Mouse (Mus musculus) heart, embryonic 14.5 days (tissue): ENCODE data around the gene Rab4b. TPM values are rescaled to one million over a fixed set of nuclear protein-coding genes. Genes with fewer than 3 reads are reported as not detected.

Source experiments
- ATAC-seq: fragments of 200-750 bp; cut with Nextera tagmentation; 2 replicates; pipeline ENCODE4 v1.8.0; 2017; ENCODE audit warnings: low read depth, moderate TSS enrichment; ENCODE audit not compliant: insufficient number of reproducible peaks, insufficient read depth, low FRiP score
- H3K27ac ChIP-seq, 2 experiments: fragments of 200-500 bp in 1 of 2; fragments of 300-500 bp in 1 of 2; sonication (generic) in 1 of 2; replicated peaks in 1 of 2; 2 replicates each; pipeline ENCODE4 v1.5.1; 2012 to 2014; ENCODE audit warnings: low read depth in 2 of 2, low read length in 2 of 2, control low read depth in 1 of 2, mild to moderate bottlenecking in 1 of 2, mixed read lengths in 1 of 2; ENCODE audit not compliant: control insufficient read depth in 1 of 2, insufficient read depth in 1 of 2
- H3K27me3 ChIP-seq: fragments of 300-500 bp; sonication (generic); 2 replicates; pipeline ENCODE4 v1.6.1; 2014; ENCODE audit warnings: mild to moderate bottlenecking, low read length, control low read depth; ENCODE audit not compliant: control insufficient read depth, insufficient read depth
- H3K36me3 ChIP-seq: fragments of 300-500 bp; sonication (generic); 2 replicates; pipeline ENCODE4 v1.6.1; 2014; ENCODE audit warnings: mild to moderate bottlenecking, control low read depth, low read length, mixed read lengths; ENCODE audit not compliant: control insufficient read depth, insufficient read depth
- H3K4me1 ChIP-seq, 2 experiments: fragments of 200-500 bp in 1 of 2; fragments of 300-500 bp in 1 of 2; sonication (generic) in 1 of 2; 2 replicates each; pipeline ENCODE4 v1.6.1; 2012 to 2014; ENCODE audit warnings: low read length in 2 of 2, control low read depth in 1 of 2, mixed read lengths in 1 of 2; ENCODE audit not compliant: control insufficient read depth in 2 of 2, insufficient read depth in 2 of 2
- H3K4me2 ChIP-seq: fragments of 300-500 bp; sonication (generic); 2 replicates; pipeline ENCODE4 v1.6.1; 2014; ENCODE audit warnings: mild to moderate bottlenecking, low read length
- H3K4me3 ChIP-seq, 2 experiments: fragments of 200-500 bp in 1 of 2; fragments of 300-500 bp in 1 of 2; sonication (generic) in 1 of 2; 2 replicates each; pipeline ENCODE4 v1.5.1; 2012 to 2014; ENCODE audit warnings: low read length in 2 of 2, mild to moderate bottlenecking in 2 of 2, control low read depth in 1 of 2, low read depth in 1 of 2, moderate library complexity in 1 of 2; ENCODE audit not compliant: control insufficient read depth in 1 of 2, insufficient read depth in 1 of 2
- H3K9ac ChIP-seq: fragments of 300-500 bp; sonication (generic); 2 replicates; pipeline ENCODE4 v1.6.1; 2014; ENCODE audit warnings: mild to moderate bottlenecking, low read length
- H3K9me3 ChIP-seq: fragments of 300-500 bp; sonication (generic); 2 replicates; pipeline ENCODE4 v1.6.1; 2016; ENCODE audit warnings: low read length, control low read depth; ENCODE audit not compliant: control insufficient read depth
- WGBS: fragments of 180-500 bp; shearing (Covaris S2); extraction: QIAGEN DNeasy Blood & Tissue Kit; methylation state at CpG from one replicate; pipeline ENCODE4 v1.1.7; 2014; 5-methylcytosine and 5-hydroxymethylcytosine counted together
- polyA plus RNA-seq: library from polyadenylated mRNA; unstranded; fragments of >200 nt; fragmentation: Nextera tagmentation; extraction: Ambion mirVana; gene quantifications from 2 replicates; pipeline ENCODE4 v1.2.1, GENCODE M21; 2014

Rab4b gene
- polyA plus RNA-seq, 1 experiment from 2014 or later = 43.4 TPM

DNA sequence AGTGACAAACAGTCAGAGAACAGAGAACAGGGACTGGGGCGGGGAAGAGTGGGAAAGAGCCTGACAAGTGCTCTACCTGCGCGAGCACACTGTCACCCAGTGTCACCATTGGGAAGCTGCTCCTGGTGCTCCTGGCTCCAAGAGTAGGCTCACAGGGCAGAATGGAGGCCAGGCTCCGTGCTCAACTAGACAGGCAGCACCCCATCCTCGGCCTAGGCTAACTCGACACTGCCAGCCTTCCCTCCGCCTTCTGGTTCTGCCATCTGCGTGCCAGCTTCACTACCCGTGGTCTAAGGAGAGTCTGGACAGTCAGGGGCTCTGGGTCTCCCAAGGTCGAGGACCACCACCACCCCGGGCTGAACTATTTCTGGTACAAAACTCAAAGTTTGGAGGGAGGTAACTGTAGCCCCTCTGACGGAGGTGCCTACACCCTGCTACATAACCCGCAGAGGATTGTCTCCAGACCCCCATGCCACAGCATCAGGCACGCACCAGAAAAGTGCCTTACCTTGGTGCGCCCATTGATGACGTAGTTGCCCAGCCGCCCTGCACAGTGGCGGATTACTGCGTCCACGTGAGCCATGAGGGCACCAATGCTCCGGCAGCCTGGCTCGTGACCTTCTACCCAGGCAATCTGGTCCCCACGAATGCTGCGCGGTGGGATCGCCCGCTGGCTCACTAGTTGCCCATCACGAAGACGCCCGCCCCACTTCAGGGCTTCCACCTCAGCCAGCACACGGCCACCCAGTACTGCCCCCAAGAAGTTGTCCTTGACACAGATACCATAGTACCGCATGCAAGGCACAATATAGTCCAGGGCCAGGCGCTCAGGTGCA lies 14.4 kb downstream of the Rab4b start:
- no peak for ATAC-seq

DNA sequence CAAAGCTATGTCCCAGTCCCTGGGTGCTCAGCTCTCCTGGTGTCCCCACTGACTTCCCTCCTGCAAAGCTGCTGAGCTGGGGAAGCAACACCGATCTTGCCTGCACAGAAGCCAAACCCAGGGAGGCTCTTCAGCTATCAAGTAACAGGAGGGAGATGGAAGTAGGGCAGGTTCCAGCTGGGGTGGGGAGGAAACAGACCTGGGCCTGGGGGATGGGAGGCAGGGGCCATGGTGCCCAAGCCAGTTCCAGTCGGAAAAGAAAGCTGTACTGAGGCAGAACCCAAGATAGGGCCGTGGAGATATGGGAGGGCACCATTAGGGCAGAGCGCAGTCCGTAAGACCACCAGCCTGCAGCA lies 15.3 kb downstream of the Rab4b start:
- Histone ChIP-seq H3K27ac (no peak overlapping the region), H3K36me3 (peaks cover 55% of the 10 kb centered on the region), H3K9me3 (no peaks in the 10 kb centered on the region), H3K4me2 (peak overlapping the region; percentile 83), H3K9ac (peak overlapping the region; percentile 49), H3K27me3 (no peaks in the 10 kb centered on the region), H3K4me3 (no peak overlapping the region), H3K4me1 (peaks cover 32 to 61% of the 10 kb centered on the region in 2 experiments)
- no peak for ATAC-seq
- 54% methylated on average over 5 of the region's 5 CpGs for WGBS

More for the DNA sequence above, 14.4 kb downstream of the Rab4b start:
- Histone ChIP-seq H3K27me3 (no peaks in the 10 kb centered on the region), H3K4me3 (peak overlapping the region; percentile 5 to 77; a peak in 2 of 4 replicates), H3K9ac (peak overlapping the region; percentile 49), H3K4me1 (peaks cover 32 to 61% of the 10 kb centered on the region in 2 experiments), H3K4me2 (peak overlapping the region; percentile 83), H3K27ac (no peak overlapping the region), H3K36me3 (peaks cover 46% of the 10 kb centered on the region), H3K9me3 (no peaks in the 10 kb centered on the region)
- WGBS = 75% methylated on average over 31 of the region's 33 CpGs

DNA sequence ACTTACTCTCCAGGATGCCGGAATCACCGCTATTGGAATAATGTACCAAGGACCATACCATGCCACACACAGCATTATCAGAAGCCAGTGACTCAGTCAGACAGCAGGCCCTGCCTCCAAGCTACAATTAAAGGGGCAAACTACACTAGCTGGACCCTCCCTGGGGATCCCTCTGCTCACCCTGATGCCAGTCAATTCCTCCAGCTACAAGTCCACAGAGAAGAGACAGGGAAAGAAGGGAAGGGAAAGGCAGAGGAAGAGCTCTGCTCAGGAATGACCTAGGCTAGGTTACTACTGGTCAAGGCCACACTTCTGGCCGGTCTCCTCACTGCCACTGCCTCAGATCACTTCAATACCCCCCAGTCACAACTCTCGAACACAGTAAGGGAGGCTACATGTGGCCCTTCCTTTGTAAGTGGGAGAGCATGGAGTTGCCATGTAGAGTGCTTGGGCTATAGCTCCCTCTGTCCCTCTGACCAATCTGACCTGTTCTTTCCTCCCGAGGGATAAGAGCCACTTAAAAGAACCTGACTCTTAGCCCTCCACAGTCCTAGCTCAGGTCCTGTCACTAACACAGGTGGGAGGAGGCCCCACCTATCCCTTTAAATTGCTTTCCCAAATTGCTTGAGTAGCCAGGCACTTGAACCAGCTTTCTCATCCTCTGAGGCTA lies 15.8 kb downstream of the Rab4b start:
- Histone ChIP-seq H3K4me1 (peaks cover 32 to 60% of the 10 kb centered on the region in 2 experiments), H3K4me3 (no peak overlapping the region), H3K27me3 (no peaks in the 10 kb centered on the region), H3K27ac (no peak overlapping the region), H3K4me2 (peak overlapping the region; percentile 83), H3K9ac (peak overlapping the region; percentile 49), H3K36me3 (peaks cover 60% of the 10 kb centered on the region), H3K9me3 (no peaks in the 10 kb centered on the region)
- ATAC-seq = no peak
- WGBS = 81% methylated on average over 5 of the region's 5 CpGs

DNA sequence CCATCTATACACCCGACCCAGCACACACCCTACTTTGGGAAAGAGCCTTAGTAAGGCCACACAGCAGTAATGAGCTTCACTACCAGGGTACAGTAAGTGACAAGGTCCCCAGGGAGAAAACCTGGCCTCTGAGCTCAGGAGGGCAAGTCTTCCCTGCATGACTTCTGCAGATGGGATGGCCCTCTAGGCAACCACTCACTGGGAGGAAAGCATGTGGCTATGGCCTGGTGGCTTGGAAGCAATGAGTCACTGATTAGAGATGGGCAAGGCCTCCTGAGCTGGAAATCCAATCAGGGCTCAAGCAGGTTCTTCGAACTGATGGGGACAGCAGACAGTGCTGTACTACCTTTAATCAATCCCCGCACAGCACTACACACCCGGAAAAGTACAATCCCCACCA lies 17.0 kb downstream of the Rab4b start:
- Histone ChIP-seq H3K27ac (no peak overlapping the region), H3K9ac (no peak overlapping the region), H3K36me3 (peaks cover 69% of the 10 kb centered on the region), H3K4me3 (no peak overlapping the region), H3K9me3 (no peaks in the 10 kb centered on the region), H3K4me1 (peaks cover 25 to 53% of the 10 kb centered on the region in 2 experiments), H3K27me3 (no peaks in the 10 kb centered on the region), H3K4me2 (no peak overlapping the region)
- 78% methylated on average over 4 of the region's 4 CpGs for WGBS
- no peak for ATAC-seq

DNA sequence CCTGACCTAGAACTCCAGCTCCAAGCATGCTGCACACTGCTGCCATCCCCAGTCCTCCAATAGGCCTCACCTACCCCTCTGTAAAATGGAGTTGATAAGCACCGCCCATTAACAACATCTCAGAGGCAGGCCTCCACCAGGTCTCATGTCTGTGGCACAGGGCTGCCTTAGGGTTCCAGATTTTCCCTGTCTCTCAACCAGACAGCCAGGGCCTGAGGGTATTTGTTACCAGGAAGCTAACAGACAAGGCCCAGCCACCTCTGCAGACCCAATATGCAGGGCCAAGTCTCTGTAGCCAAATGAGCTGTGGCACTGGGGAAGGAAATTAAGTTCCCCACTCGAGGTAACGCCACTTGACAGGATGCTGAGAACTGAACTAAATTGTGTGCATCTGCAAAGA lies 17.8 kb downstream of the Rab4b start:
- no peak overlapping the region for H3K4me3 ChIP-seq
- peaks cover 25 to 53% of the 10 kb centered on the region in 2 experiments for H3K4me1 ChIP-seq
- 74% methylated on average over 3 of the region's 3 CpGs for WGBS
- peaks cover 73% of the 10 kb centered on the region for H3K36me3 ChIP-seq
- H3K9ac ChIP-seq = no peak overlapping the region; the same call in 1 of the 2 replicates
- no peaks in the 10 kb centered on the region for H3K9me3 ChIP-seq
- H3K27ac ChIP-seq = no peak overlapping the region
- H3K27me3 ChIP-seq = no peaks in the 10 kb centered on the region
- ATAC-seq = no peak
- no peak overlapping the region for H3K4me2 ChIP-seq

DNA sequence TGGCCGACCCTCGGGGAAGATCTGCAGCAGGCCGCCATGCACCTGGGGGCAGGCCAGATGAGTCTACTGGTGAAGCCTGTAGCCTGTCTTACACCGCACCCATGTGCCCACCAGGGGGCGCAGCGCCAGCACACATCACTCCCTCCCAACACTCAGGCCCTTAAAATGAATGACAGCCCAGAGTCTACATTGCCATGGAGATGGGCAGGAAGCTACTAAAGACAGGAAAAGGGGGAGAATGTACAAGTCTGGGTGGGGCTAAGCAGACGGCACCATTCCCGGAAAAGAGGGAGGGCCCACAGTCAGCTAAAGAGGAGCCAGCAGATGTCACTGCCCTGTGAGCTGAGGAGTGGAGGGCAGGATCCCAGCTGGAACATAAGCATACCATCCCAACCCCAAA lies 18.8 kb downstream of the Rab4b start:
- Histone ChIP-seq H3K27ac (no peak overlapping the region), H3K4me1 (peaks cover 18 to 44% of the 10 kb centered on the region in 2 experiments), H3K27me3 (no peaks in the 10 kb centered on the region), H3K36me3 (peaks cover 68% of the 10 kb centered on the region), H3K9ac (no peak overlapping the region), H3K9me3 (no peaks in the 10 kb centered on the region), H3K4me2 (no peak overlapping the region), H3K4me3 (no peak overlapping the region)
- WGBS = 20% methylated on average over 8 of the region's 8 CpGs
- peak; percentile 81 for ATAC-seq

DNA sequence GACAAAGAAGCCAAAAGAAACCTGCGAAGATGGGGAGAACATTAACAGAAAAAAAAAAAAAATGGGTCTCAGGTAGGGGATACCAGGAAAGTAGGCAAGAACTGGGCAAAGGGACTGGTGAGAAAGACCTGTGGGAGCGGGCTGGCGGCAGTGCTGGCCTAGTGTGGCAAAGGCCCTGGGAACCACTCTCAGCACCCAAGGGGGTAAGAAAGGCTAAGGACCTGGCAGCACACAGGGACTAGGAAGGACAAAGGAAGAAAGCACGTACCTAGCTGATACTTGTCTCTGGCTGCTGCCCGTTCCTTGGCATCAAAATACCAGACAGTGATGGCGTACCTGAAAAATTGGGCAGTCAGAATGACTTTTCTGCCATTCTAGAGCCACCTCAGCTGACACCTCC lies 19.4 kb downstream of the Rab4b start:
- H3K27me3 ChIP-seq = no peaks in the 10 kb centered on the region
- no peak for ATAC-seq
- no peak overlapping the region for H3K9ac ChIP-seq
- H3K9me3 ChIP-seq = no peaks in the 10 kb centered on the region
- no peak overlapping the region for H3K4me3 ChIP-seq
- H3K4me1 ChIP-seq = peaks cover 16 to 38% of the 10 kb centered on the region in 2 experiments
- H3K36me3 ChIP-seq = peaks cover 62% of the 10 kb centered on the region
- over 99% methylated on average over 6 of the region's 6 CpGs for WGBS
- H3K27ac ChIP-seq = no peak overlapping the region
- no peak overlapping the region for H3K4me2 ChIP-seq
